Mouse (Mus musculus) retina, adult 2 months (tissue): ENCODE measurements around the gene Epha8.

ENCODE experiments used
- DNase-seq: peaks from one replicate; pipeline ENCODE4 v3.0.0-alpha.2; 2012; ENCODE audit warnings: low read depth, low spot score

The Epha8 gene

GRCm38 (mm10) chr4:136907809-136908208 is 48.8 kb downstream of the Epha8 start:
- DNase-seq: no peak

GRCm38 (mm10) chr4:136907033-136907432 is 49.6 kb downstream of the Epha8 start:
- no peak for DNase-seq

GRCm38 (mm10) chr4:136904767-136905539 is 51.7 kb downstream of the Epha8 start:
- peak; percentile 61 for DNase-seq

- DNase-seq: no peak
Measured at GRCm38 (mm10) chr4:136899154-136899553, 57.5 kb downstream of the Epha8 start.

GRCm38 (mm10) chr4:136898637-136899036 is 58.0 kb downstream of the Epha8 start, which contains the start of gene C1qa:
Gene C1qa, minus strand, starts transcription at chr4:136898803.
- no peak for DNase-seq

- no peak for DNase-seq
Measured at GRCm38 (mm10) chr4:136898084-136898598, 58.5 kb downstream of the Epha8 start.

- no peak for DNase-seq
Measured at GRCm38 (mm10) chr4:136896461-136896860, 60.2 kb downstream of the Epha8 start.

GRCm38 (mm10) chr4:136895861-136896260 is 60.8 kb downstream of the Epha8 start:
- no peak for DNase-seq

GRCm38 (mm10) chr4:136894821-136895220 is 61.8 kb downstream of the Epha8 start:
- no peak for DNase-seq

- DNase-seq: no peak
Measured at GRCm38 (mm10) chr4:136893691-136894543, 62.7 kb downstream of the Epha8 start.

- no peak for DNase-seq
Measured at GRCm38 (mm10) chr4:136892811-136893210, 63.8 kb downstream of the Epha8 start, which contains the start of gene C1qc. Gene C1qc, minus strand, starts transcription at chr4:136893065.

- no peak for DNase-seq
Measured at GRCm38 (mm10) chr4:136892371-136892770, 64.2 kb downstream of the Epha8 start.

GRCm38 (mm10) chr4:136891115-136891514 is 65.5 kb downstream of the Epha8 start:
- DNase-seq: no peak

- no peak for DNase-seq
Measured at GRCm38 (mm10) chr4:136889981-136890380, 66.6 kb downstream of the Epha8 start.

- DNase-seq: no peak
Measured at GRCm38 (mm10) chr4:136887714-136888113, 68.9 kb downstream of the Epha8 start.

GRCm38 (mm10) chr4:136886101-136886500 is 70.5 kb downstream of the Epha8 start, which contains the start of gene C1qb:
Gene C1qb, minus strand, starts transcription at chr4:136886187.
- DNase-seq: no peak
